Mouse (Mus musculus) lung, postnatal 25 days (tissue): ENCODE data around the gene Ezr.
"Not testable (repeated sequence)": the region's sequence is repeated elsewhere in the genome, so short reads cannot be mapped to it uniquely, and the experiment has no call there.

Source experiments
- DNase-seq: peaks from one replicate; pipeline ENCODE4 v3.0.0; 2022; ENCODE audit warnings: low spot score

Ezr gene

DNA sequence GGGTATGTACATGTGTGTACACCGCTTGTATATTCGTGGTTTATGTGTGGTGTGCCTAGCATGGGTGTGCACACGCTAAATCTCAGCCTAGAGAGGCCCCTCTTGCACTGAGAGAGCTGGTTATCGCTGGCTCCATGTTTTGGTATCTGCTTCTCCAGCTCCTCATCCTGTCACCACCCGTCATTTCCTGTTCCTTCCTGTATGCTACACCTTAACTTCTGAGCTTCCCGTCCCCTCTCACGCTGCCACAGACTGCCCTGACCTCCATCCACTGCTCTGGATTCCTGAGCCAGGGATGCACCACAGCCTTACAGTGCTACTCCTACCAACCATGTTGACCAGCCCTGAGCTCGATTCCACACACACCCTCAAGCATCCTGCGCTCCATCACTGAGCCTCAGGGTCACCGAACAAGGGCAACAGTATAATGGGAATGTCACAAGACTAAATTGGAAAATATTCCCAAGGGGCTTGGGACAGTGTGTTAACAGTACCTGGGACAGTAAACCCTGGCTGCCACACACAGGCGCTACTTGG is 39.5 kb downstream of the Ezr start:
- DNase-seq = no peak

DNA sequence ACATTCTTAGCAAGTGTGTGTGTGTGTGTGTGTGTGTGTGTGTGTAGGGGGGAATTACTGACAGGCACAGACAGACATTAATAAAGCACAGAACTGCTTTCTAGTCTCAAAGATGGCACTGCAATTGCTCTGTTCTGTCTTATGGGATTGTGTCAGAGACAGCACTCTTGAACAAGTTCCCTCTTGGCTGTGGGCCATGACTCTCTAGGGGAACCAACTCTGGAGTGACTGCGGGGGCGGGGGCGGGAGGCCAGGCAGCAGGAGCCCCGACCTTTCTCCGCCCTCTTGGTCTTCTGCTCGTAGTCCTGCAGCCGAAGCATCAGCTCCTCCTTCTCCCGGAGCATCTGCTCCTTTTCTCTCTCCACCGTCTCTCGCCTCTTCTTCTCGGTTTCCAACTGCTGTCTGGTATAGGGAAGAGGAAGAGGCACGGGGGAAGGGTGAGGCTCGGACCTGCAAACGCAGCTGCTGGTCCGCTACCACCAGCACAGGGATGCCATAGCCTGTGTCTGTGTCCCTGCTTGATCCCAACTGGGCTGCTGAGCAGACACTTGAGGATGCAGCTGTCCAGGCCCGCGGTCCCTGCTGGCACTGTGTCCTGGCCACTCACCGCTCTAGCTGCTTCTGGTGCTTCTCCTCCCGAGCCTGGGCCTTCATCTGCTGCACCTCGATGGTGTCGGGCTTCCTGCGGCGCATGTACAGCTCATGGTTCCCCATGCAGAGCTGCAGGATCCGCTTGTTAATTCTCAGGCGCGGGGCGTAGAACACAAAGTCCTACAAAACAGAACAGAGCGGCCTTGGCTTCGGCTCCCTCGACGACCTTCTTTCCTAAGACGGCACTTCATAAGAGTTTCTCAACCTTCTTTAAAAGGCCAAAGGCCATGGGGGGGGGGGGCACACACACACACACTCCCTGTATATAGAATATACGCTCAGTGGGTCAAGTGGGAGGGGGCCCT is 40.2 kb downstream of the Ezr start:
- peak; percentile 50 for DNase-seq

DNA sequence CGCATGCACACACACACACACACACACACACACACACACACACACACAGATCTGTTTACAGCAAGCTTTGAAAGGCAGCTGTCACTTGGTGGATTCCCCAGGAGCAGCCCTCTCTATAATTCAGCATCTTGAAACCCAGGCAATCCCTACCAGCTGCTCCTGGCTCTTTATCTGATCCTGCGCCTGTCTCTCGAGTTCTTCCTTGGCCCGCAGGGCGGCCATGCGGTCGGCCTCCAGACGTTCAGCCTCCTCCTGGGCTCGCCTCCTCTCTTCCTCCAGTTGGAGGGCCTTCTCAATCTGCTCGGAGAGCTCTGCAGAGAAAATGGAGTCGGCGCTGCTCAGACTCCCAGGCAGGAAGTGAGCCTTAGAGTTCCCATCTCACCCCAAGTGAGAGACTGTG is 41.3 kb downstream of the Ezr start:
- no peak for DNase-seq

DNA sequence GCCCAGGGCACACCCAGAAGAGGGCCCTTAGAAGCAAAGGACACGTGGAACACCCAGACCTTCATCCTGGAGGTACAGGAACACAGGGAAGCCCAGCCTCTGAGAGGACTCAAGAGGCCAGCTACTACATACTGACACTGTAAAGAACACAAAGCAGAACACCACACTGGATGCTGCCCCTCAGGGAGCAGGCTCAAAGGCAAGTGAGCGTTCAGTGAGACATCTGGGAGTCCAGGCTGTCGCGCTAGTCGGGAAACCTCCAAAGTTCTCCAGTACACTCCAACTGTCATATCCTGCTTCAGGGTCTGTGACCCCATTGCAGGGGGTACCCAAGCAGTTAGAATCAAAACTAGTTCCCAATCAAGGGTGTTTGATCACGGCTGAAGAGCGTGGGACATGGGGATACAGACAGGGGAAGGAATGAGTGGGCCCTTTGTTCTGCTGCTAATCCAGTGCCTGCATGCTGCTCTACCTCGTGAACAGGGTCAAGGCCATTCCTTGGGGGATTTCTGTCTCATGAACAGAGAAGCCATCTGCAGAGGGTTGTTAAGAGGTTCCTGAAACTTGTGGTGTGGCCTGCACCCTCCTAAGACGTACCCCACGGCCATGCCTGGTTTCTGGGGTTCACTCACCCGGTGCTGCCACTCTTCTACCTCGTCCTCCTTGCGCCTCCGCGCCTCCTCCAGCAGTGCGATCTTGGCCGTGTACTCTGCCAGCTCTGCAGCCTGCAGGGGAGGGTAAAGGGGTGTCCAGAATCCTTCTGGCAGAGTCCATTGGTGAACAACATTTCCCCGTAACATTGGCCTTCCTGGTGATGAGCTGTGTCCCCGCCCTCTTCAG is 42.0 kb downstream of the Ezr start:
- no peak for DNase-seq

DNA sequence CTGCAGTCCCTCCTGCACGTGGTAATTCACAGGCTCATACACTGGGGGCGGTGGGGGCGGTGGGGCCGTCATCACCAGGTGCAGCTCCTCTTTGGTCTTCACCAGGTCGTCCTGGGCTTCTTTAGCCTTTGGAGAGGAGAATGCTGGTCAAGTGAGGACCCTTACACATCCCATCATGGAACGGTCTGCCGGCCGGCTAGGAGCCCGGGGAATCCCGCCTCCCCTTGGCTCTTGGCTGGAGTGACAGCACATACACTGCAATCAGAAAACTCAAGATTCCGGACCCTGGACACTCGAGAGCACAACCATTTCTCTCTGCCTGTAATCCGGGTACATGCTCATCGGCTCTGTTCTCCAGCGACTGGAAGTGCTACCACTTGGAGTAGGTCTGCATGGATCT is 42.8 kb downstream of the Ezr start:
- DNase-seq = no peak

DNA sequence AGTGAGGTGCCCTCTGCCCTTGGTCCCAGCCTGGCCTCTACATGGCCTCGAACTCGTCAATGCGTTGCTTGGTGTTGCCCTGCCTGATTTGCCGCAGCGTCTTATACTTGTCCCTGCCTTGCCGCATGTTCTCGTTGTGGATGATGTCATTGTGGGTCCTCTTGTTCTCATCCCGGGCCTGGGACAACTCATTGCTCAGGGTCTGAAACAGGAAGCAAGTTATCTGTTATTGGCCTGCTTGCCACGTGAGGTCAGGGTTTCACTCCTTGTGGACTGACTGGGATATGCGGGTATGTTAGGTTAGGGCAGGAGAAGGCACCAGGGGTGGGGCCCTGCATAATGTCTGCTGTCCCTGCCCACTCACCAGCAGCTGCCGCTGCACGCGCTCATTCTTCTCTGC is 43.3 kb downstream of the Ezr start:
- DNase-seq = no peak

DNA sequence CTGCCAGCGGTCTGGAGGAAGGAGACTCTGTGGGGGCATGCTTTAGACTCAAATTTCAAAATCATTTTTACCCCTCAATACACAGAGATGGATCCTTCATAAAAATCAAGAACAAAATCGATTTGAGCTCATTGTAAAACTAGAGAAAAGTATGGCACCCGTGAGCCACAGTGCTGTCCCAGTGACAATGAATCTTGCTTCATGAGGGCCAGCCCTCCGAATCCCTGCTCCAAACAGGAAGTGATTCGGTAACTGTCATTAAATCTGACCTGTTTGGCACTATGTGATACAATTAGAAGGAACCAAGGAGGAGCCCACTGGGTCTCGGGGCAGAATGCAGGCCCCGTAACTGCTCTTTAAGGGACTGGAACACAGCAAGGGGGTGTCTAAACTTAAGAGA is 43.7 kb downstream of the Ezr start:
- DNase-seq = no peak

DNA sequence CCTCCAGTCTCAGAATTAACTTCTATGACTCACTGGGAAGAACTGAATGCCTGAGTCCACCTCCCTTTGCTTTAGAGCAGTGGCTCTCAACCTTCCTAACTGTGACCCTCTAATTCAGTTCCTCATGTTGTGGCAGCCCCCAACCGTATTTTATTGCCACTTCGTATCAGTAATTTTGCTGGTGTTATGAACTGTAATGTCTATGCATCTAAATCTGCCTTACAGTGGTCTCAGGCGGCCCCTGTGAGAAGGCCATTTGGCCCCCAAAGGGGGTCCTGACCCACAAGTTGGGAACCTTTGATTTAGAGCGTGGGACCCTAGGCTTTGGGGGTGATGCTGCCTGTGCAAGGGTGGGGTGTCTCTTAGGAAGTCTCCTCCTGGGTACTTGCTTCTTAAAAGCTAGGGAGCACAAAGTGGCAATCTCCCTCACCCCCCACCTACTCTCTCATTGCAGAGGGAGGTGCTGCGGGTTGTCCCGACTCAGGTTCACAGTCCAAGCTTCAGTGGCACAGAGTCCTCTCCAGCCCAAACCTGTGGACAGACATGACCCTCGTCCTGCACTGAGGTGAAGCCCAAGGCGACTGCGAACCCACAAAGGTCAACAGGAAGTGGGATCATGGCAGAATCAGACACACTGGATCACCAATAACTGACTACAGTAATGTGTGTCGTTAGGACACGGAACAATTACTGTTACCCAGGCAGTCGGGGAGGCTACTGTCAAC is 45.1 kb downstream of the Ezr start:
- no peak for DNase-seq

DNA sequence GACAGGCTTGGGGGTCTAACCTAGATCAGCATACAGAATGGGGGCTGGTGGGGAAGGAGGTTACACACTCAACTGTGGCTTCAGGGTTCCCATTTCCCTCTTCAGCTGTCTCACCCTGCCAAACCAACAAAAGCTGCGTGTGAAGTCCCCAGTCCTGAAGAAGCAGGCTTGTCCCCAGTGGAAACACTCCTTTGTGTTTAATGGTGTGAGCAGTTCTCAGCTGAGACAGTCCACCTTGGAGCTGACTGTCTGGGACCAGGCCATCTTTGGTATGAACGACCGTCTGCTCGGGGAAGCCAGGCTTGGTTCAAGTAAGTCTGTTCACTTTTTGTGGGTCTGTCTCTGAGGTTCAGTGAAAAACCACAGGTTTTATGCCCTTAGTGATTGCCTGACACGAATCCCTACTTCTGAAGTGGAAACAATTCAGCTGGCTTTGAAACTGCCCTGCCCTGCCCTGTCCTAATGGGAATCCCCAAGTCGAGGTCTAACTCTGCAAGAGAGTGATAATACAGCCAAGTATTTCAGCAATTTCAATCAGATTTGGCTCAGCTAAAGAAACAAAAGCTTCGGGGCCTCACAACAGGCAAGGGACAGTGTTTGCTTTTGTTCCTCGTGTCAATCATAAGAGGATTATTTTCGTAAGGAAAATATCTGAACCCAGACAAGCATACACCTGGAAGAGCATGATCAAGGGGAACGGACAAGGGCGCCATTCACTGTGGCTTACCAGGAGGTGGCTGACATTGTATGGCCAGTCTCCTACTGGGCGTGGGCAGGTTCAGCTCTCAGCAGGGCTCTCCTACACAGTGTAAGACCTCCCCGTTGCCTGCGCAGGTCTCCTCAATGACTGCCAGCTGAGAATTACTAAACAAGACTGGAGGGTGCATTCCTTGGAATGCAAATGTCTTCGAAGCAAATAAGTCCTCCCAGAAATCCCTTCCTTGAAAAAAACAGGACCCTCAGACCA is 46.0 kb downstream of the Ezr start:
- no peak for DNase-seq

DNA sequence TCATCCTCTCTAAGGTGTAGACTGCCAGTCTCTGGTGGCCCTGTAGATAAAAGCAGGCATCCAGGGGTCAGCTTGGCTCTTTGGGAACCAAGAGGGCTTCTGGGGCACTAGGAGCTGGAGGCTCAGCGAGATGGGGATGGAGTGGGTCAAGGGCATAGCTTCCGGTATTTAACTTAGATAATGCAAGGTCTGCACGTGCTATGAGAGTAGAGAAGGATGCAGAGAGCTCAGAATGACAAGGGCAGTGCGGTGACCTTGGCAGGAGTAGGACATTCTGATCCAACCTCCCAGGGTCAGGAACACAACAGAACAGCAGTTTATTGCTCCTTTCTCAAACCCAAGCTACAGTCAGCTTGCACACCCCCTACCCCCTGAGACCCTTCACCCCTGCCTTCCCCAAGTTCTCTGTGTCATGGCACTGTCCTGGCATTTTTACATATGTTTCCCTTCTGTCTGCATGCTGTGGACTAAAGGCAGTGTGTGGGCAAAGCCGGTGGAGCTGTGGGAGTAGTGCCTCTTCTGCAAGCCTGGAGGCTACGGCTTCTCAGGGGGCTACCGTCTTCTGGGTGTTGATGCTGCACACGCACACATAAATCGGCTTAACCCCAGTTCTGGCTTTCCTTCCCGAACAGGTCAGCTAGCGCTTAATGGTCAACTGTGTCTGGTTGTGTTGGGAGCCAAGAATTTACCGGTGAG is 47.7 kb downstream of the Ezr start:
- no peak for DNase-seq

DNA sequence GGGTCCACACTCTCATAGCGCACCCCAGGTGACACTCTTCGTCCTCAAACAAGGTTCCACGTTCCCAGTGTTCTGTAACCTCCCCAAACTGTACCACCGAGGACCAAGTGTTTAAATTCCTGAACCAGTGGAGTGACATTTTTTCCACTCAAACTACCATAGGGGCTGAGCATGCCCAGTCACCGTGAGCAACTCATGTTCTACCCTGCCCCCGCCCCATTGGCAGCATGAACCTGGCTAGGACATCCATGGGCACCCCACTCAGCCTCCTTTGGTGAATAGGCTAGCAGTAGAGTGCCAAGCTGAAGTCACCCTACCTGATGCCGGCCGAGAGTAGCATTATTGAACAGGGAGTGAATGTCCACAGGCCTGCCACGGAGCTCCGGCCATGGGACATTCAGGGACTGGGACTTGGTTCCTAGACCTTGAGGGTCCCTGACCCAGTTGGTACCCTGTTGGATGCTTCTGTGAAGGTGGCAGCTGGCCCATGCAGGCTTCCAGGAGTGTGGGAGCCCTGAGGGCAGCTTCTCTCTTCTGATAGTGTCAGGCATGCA is 49.2 kb downstream of the Ezr start:
- no peak for DNase-seq

DNA sequence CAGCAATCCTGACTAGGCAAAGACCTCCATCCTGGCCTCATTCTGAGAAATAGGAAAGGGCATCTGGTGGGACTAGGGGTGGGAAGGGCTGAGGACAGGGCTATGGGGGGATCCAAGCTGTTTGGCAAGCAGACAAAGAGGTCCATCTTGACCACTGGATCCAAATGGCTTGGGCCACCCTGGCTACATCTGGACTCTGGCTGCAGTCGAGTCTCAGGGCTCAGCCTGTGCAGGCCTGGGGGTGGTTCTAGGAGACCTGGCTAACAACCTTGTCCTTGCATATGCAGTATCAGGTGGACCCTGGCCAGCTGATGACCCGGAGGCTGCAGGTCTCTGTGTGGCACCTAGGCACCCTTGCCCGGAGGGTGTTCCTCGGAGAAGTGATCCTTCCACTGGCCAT is 49.9 kb downstream of the Ezr start:
- DNase-seq = no peak

DNA sequence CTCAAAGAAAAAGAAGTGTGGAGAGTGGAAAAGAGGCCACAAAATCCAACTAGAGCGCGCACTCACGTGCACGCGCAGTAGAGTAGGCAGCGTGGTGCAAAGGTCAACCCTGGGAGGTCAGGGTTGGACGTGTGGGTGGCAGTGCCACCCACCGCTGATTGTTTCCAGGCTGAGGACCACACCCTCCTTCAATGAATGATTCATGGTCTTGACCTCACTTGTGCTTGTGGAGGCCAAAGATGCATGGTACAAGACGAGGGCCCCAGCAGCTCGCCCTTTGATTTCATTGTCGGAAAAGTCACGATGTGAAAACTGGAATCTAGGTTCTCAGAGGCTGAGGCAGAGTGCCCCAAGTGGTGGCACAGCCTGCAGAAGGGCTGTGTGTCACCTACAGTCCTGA is 51.0 kb downstream of the Ezr start:
- DNase-seq = no peak

DNA sequence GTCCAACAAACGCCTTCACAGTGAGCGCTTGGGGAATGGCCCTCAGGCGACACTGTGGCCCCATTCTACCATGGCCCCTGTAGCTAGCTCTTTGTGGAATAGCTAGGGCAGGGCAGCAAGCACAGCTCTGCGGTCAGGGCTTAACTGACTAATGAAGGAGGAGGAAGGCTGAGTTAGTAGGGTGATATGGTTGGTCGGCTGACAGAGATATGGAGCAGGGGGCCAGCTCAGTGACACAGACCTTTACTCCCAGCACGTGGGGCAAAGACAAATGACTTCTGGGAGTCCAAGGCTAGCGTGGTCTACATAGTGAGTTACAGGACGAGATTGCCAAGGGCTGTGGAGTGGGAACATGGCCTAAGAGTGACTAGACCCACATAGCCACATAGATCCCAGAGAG is 51.5 kb downstream of the Ezr start:
- DNase-seq = no peak

DNA sequence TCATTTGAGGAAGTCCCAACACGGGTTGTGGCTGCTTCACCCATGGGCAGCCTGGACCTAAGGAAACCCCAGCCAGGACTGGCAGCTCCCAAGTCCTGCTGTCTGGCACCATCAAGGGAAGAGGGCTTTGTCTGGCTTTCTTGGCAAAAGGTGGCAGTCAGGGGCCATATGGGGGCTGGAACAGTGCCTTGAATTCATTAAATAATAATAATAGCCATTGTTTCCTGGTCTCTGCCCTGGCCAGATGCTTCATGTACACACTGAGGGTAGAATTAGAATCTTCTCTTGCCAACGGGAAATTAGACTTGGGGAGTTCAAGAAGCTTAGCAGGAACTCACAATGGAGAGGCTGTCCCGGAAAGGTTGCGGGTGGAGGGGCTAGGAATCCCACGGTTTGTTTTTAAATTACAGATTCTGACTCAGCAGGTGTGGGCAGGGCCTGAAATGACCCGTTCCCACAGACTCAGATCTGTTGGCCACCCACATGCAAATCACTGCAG is 53.3 kb downstream of the Ezr start:
- peak; percentile 70 for DNase-seq

DNA sequence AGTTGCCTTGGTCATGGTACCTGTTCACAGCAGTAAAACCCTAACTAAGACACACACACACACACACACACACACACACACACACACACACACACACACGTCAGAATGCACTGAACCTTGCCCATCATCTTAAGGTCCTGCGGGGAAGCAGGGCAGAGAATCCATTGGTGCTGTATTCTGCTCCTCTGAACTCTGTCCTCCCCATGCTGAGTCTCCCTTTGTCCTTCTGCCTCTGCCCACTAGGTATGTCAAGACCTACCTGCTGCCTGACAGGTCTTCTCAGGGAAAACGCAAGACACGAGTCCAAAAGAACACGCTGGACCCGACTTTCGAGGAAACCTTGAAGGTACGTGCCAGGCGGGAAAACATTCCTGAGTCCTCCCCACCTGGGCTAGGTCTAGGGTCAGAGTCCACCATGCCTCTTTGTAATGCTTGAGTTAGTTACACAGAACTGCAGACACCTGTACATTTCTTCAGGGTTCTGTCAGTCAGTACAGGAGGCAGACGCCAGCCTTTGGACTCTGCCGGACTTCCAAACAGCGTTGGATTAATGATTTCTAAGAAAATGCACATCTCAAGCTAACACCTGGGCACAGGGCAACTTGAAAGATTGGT is 54.5 kb downstream of the Ezr start:
- no peak for DNase-seq

DNA sequence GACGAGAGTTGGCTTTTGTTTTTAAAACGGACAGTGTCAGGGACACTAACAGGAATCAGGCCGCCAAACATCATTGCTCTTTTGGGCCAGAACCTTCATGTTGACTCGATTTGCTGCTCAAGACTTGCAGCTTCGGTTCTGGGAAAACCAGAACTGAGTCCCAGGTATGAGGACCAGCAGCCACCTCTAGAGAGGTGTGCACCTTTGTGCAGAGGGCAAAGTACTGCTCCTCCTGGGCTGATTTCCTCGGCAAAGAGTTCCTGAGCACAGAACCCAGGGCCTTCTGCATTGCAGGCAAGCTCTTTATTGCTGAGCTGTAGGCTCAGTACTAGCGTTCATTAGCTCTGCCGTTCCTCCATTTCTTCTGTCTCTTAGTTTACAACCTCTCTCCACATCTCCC is 68.6 kb downstream of the Ezr start:
- DNase-seq = not testable (repeated sequence)

DNA sequence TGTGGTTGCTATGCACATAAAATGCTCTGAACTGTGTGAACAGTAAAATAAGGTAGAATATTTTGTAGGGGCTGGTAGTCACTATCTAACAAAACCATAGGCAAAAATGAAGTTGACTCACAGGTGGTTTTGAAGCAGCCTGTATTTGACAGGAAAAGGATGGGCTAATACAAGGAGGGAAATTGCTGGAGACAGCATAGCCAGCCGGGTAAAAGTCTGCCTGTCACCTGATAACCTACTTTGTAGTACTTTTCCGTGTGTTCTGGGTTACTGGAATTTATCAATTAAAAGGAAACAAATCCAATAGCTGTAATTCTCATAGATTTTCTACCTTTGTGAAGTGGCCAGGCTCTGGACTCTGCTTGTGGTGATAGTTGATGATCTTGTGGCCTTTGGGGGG is 69.1 kb downstream of the Ezr start:
- DNase-seq = not testable (repeated sequence)

DNA sequence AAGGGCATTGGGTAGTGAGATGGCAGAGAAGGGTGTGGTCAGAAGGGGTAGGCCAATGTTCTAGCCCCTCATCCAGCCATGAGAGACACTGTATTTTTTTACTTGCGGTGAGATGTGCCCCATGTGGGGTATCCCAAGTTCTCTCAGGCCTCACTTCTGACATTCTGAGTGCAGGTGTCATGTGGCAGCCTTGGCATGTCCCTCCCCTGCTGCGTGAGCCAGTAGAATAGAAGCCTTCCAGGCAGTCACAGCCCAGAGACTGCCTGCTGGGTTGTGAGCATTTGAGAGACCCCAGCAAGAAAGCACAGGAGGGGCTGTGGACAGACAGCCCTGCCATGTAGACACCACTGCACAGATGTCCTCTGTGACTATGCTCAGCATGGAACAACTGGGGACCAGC is 74.4 kb downstream of the Ezr start:
- not testable (repeated sequence) for DNase-seq
